Mouse (Mus musculus) lung, adult 2 months (tissue): Measurements from ENCODE around the gene Vps37c.

ENCODE experiments used
- CTCF ChIP-seq: fragments of 200-500 bp; IDR thresholded peaks from 2 replicates; pipeline ENCODE4 v1.5.1; 2011; ENCODE audit warnings: mild to moderate bottlenecking, low read length, control low read depth; ENCODE audit not compliant: insufficient read depth
- POLR2A ChIP-seq: fragments of 200-500 bp; IDR thresholded peaks from 2 replicates; pipeline ENCODE4 v1.6.1; 2011; ENCODE audit warnings: low read depth, mild to moderate bottlenecking, control low read depth, low read length, borderline replicate concordance; ENCODE audit errors: extremely low read depth

DNA sequence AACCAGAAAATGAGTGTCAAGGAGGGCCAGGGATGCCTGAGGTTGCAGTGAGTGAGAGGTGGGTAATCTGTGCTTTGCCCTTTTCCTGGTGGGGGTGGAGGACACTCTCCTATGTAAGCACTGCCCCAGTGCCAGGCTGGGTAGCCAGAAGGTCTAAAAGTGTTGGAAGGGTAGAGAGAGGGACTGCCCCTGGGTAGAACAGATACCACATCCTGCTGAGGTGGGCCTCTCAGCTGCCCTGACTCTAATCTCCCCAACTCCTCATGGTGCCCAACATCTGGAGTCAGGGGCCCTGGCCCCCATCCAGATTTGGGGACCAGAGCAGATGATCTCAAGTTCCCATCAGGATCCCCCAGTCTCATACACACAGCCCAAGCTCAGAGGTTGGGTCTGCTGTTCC is 68.6 kb downstream of the Vps37c start:
- TF ChIP-seq CTCF: no peak
- TF ChIP-seq POLR2A: no peak
